In genomic region chrX:23364514-23365381, GRCm38 (mm10) we compare ENCODE assay signal across 8 mouse cellular contexts. TPM values are rescaled to one million over a fixed set of nuclear protein-coding genes. Genes with fewer than 3 reads are reported as not detected.
DNase-seq lines count a peak whose midpoint lies in the region; ATAC-seq and TF ChIP-seq lines count a peak whose summit lies in the region.

Klhl13 (minus strand) TSS chrX:23365082.

- H3K9ac ChIP-seq in forebrain, embryonic 16.5 days (replicated peaks; ENCODE audit: low read depth, low read length), result peak within 1 kb of the TSS; percentile 67
- H3K9ac ChIP-seq in liver, embryonic 14.5 days (replicated peaks), result no peak within 1 kb of the TSS
- peak within 1 kb of the TSS; percentile 59 for H3K9ac ChIP-seq in neural tube, embryonic 15.5 days (replicated peaks)

- no peaks in the 10 kb centered on the region; the same call in 1 of the 2 replicates for H3K4me1 ChIP-seq in E14TG2a.4 (replicated peaks; ENCODE audit: low read depth, low read length)
- H3K4me1 ChIP-seq in forebrain, embryonic 16.5 days (replicated peaks; ENCODE audit: control insufficient read depth, insufficient read depth, low read length), result peaks cover 3% of the 10 kb centered on the region; the same call in 1 of the 2 replicates
- no peaks in the 10 kb centered on the region for H3K4me1 ChIP-seq in liver, embryonic 14.5 days (replicated peaks; ENCODE audit: control insufficient read depth in 2 of 2, insufficient read depth in 2 of 2, low read length in 1 of 2)
- H3K4me1 ChIP-seq in neural tube, embryonic 15.5 days, result no peaks in the 10 kb centered on the region

- no peaks in the 10 kb centered on the region for H3K27me3 ChIP-seq in E14TG2a.4 (ENCODE audit: insufficient read depth, low read length)
- no peaks in the 10 kb centered on the region for H3K27me3 ChIP-seq in forebrain, embryonic 16.5 days (replicated peaks; ENCODE audit: control insufficient read depth, insufficient read depth, low read length)
- no peaks in the 10 kb centered on the region for H3K27me3 ChIP-seq in liver, embryonic 14.5 days (ENCODE audit: control insufficient read depth, insufficient read depth, low read length)
- H3K27me3 ChIP-seq in neural tube, embryonic 15.5 days (replicated peaks), result no peaks in the 10 kb centered on the region

- no peaks in the 10 kb centered on the region for H3K9me3 ChIP-seq in E14TG2a.4 (ENCODE audit: low read length)
- no peaks in the 10 kb centered on the region for H3K9me3 ChIP-seq in forebrain, embryonic 16.5 days (ENCODE audit: control insufficient read depth, low read length)
- no peaks in the 10 kb centered on the region for H3K9me3 ChIP-seq in liver, embryonic 14.5 days (ENCODE audit: control insufficient read depth, low read length)
- no peaks in the 10 kb centered on the region for H3K9me3 ChIP-seq in neural tube, embryonic 15.5 days (replicated peaks)

- ATAC-seq in forebrain, embryonic 16.5 days, result peak; percentile 85
- peak; percentile 65; the same call in 1 of the 2 replicates for ATAC-seq in liver, embryonic 14.5 days (ENCODE audit: insufficient read depth)
- ATAC-seq in neural tube, embryonic 15.5 days (ENCODE audit: low FRiP score), result peak; percentile 91

- no peaks in the 10 kb centered on the region for H3K36me3 ChIP-seq in E14TG2a.4 (ENCODE audit: insufficient read depth, low read length)
- no peaks in the 10 kb centered on the region for H3K36me3 ChIP-seq in forebrain, embryonic 16.5 days (ENCODE audit: control insufficient read depth, insufficient read depth)
- no peaks in the 10 kb centered on the region for H3K36me3 ChIP-seq in liver, embryonic 14.5 days (replicated peaks; ENCODE audit: control insufficient read depth, insufficient read depth, low read depth)
- H3K36me3 ChIP-seq in neural tube, embryonic 15.5 days, result no peaks in the 10 kb centered on the region

- peak within 1 kb of the TSS; percentile 81 for H3K4me3 ChIP-seq in E14TG2a.4 (replicated peaks; ENCODE audit: low read length)
- H3K4me3 ChIP-seq in forebrain, embryonic 16.5 days (replicated peaks; ENCODE audit: low read length), result peak within 1 kb of the TSS; percentile 63
- H3K4me3 ChIP-seq in liver, embryonic 14.5 days (ENCODE audit: insufficient read depth in 1 of 2, low read depth in 2 of 2, low read length in 2 of 2), result peak within 1 kb of the TSS; percentile 46 to 59
- H3K4me3 ChIP-seq in neural tube, embryonic 15.5 days (replicated peaks), result peak within 1 kb of the TSS; percentile 57

- no peak for TF ChIP-seq CTCF in E14TG2a.4 (conservative IDR thresholded peaks at IDR 0.05; ENCODE audit: low read length)
- TF ChIP-seq CTCF in liver, embryonic 14.5 days (IDR thresholded peaks at IDR 0.05; ENCODE audit: low read depth), result no peak

- peak within 1 kb of the TSS; percentile 44 for H3K27ac ChIP-seq in forebrain, embryonic 16.5 days (ENCODE audit: low read length)
- H3K27ac ChIP-seq in liver, embryonic 14.5 days, result no peak within 1 kb of the TSS
- H3K27ac ChIP-seq in neural tube, embryonic 15.5 days (replicated peaks), result peak within 1 kb of the TSS; percentile 65

- intact Hi-C loops in heart, postnatal 10 days (cut with DNase I), result loop anchor here (10.0 kb wide), 1 partner anchor 190 kb away; no protein-coding TSS in a partner anchor

- 18% methylated on average over 43 of the region's 45 CpGs for WGBS in forebrain, embryonic 16.5 days
- 9% methylated on average over 31 of the region's 45 CpGs for WGBS in liver, embryonic 14.5 days (ENCODE audit: insufficient replicate concordance)
- WGBS in neural tube, embryonic 15.5 days, result 14% methylated on average over 45 of the region's 45 CpGs

- no peak for TF ChIP-seq EP300 in liver, embryonic 14.5 days (IDR thresholded peaks at IDR 0.05; ENCODE audit: low read depth)

- peak; percentile 6 to 22 for DNase-seq in cerebellum, adult 18-20 months
- DNase-seq in heart, postnatal 10 days, result peak; percentile 75 to 77
- DNase-seq in kidney, postnatal 36 days, result peak; percentile 46 to 68
- no peak for DNase-seq in liver, embryonic 14.5 days (ENCODE audit: low read depth in 3 of 3, low spot score in 3 of 3)
- DNase-seq in urinary bladder, postnatal 36 days (ENCODE audit: low spot score in 2 of 2), result peak; percentile 2 to 42

- H3K4me2 ChIP-seq in forebrain, embryonic 16.5 days (ENCODE audit: low read length), result peak within 1 kb of the TSS; percentile 55
- peak within 1 kb of the TSS; percentile 37 for H3K4me2 ChIP-seq in liver, embryonic 14.5 days (ENCODE audit: low read depth)
- H3K4me2 ChIP-seq in neural tube, embryonic 15.5 days, result peak within 1 kb of the TSS; percentile 58

RNA-seq across cellular contexts. Expression of gene Klhl13, which starts in this region (rescaled TPM):
- polyA plus RNA-seq in forebrain, embryonic 16.5 days (2015; fragmentation: Nextera tagmentation; extraction: Ambion mirVana), result 86.5 and 100.0 TPM in 2 replicates
- total RNA-seq in heart, postnatal 10 days (2021), result 10 to 100 TPM; 31.4 to 35.3 TPM
- polyA plus RNA-seq in liver, embryonic 14.5 days (2012; rRNA removed), result 2.1 and 2.8 TPM in 2 replicates
- polyA plus RNA-seq in liver, embryonic 14.5 days (2014; fragmentation: Nextera tagmentation; extraction: Ambion mirVana), result 5.6 and 7.8 TPM in 2 replicates
- 123 and 136 TPM in 2 replicates for polyA plus RNA-seq in neural tube, embryonic 15.5 days (2015; fragmentation: Nextera tagmentation; extraction: Ambion mirVana)

Comparison
In these comparisons a context has a peak if more than half of its experiments do, and no peak if none do; other contexts are left out.
1. DNase-seq: peak in cerebellum, adult 18-20 months (2 of 2), heart, postnatal 10 days (2 of 2), kidney, postnatal 36 days (2 of 2) and urinary bladder, postnatal 36 days (2 of 2); none in liver, embryonic 14.5 days (0 of 3).
2. Peak in every context shown above with its lines, with median percentiles within 50 percentile points of each other: H3K4me3 ChIP-seq, ATAC-seq and H3K4me2 ChIP-seq.